ENCODE assay signal across 8 mouse cellular contexts in genomic region chr7:27592217-27592929, GRCm38 (mm10). TPM values are rescaled to one million over a fixed set of nuclear protein-coding genes. Genes with fewer than 3 reads are reported as not detected.
DNase-seq lines count a peak whose midpoint lies in the region; ATAC-seq lines count a peak whose summit lies in the region.

No protein-coding gene starts in this region.

- peak overlapping the region; percentile 80 for H3K4me3 ChIP-seq in stomach, embryonic 15.5 days (replicated peaks)

- peak overlapping the region; percentile 99 for H3K27ac ChIP-seq in stomach, embryonic 15.5 days

- peaks cover 20% of the 10 kb centered on the region for H3K4me1 ChIP-seq in stomach, embryonic 15.5 days

- H3K4me2 ChIP-seq in stomach, embryonic 15.5 days = peak overlapping the region; percentile 69

- H3K9me3 ChIP-seq in stomach, embryonic 15.5 days = no peaks in the 10 kb centered on the region

- WGBS in stomach, embryonic 15.5 days = 3% methylated on average over 17 of the region's 17 CpGs

- no peaks in the 10 kb centered on the region for H3K27me3 ChIP-seq in stomach, embryonic 15.5 days (replicated peaks)

- peak; percentile 41 to 51 for DNase-seq in spleen, postnatal 36 days (ENCODE audit: low spot score in 2 of 2)
- DNase-seq in spleen, postnatal 14 days (ENCODE audit: low spot score in 2 of 2) = no peak
- peak; percentile 54 for DNase-seq in c-Kit-negative CD71-positive TER-119-positive erythroid progenitor cells, embryonic 14.5 days (ENCODE audit: low read depth, low spot score)
- peak; percentile 34 to 52 for DNase-seq in heart, adult 9 months (ENCODE audit: low spot score in 2 of 2)
- DNase-seq in kidney, adult 9 months = peak; percentile 67
- DNase-seq in lung, postnatal 10 days = peak; percentile 54
- no peak for DNase-seq in right cerebral cortex, postnatal 14 days

- H3K9ac ChIP-seq in stomach, embryonic 15.5 days = peak overlapping the region; percentile 77

- no peaks in the 10 kb centered on the region for H3K36me3 ChIP-seq in stomach, embryonic 15.5 days

- peak; percentile 32 for ATAC-seq in stomach, embryonic 15.5 days (ENCODE audit: insufficient read depth, low FRiP score, low read depth)

RNA-seq across cellular contexts. Expression of gene Akt2, which starts 1.0 kb away (rescaled TPM):
- 77.7 and 82.3 TPM in 2 replicates for polyA plus RNA-seq in stomach, embryonic 15.5 days (2015; fragmentation: Nextera tagmentation; extraction: Ambion mirVana)

RNA-seq across cellular contexts. Expression of gene 2310022A10Rik, which starts 39.3 kb away (rescaled TPM):
- 21.0 and 23.4 TPM in 2 replicates for polyA plus RNA-seq in stomach, embryonic 15.5 days (2015; fragmentation: Nextera tagmentation; extraction: Ambion mirVana)

RNA-seq across cellular contexts. Expression of gene Pld3, which starts 39.4 kb away (rescaled TPM):
- 77.5 and 81.0 TPM in 2 replicates for polyA plus RNA-seq in stomach, embryonic 15.5 days (2015; fragmentation: Nextera tagmentation; extraction: Ambion mirVana)

Comparison
In these comparisons a context has a peak if more than half of its experiments do, and no peak if none do; other contexts are left out.
1. DNase-seq: peak in spleen, postnatal 36 days (2 of 2), c-Kit-negative CD71-positive TER-119-positive erythroid progenitor cells, embryonic 14.5 days (single experiment), heart, adult 9 months (2 of 2), kidney, adult 9 months (single experiment) and lung, postnatal 10 days (single experiment); none in spleen, postnatal 14 days (0 of 2) and right cerebral cortex, postnatal 14 days (single experiment).